Mouse (Mus musculus): Measurements from ENCODE around the gene Btbd35f10. TPM values are rescaled to one million over a fixed set of nuclear protein-coding genes. Genes with fewer than 3 reads are reported as not detected.

The Btbd35f10 gene
- not detected in 2 replicates for polyA plus RNA-seq (2021; fragmentation: Nextera tagmentation)
- long read RNA-seq, experiment 1: 0 reads
- long read RNA-seq, experiment 2: 0 reads

GRCm38 (mm10) chrX:3752785-3753184, at the start of gene Btbd35f10:
TSS of gene Btbd35f10 (minus strand) at chrX:3752885.

Other genes starting within 250 kb of the Btbd35f10 start
- not detected in 2 replicates for gene Btbd35f18, start 52.7 kb downstream of the Btbd35f10 start, polyA plus RNA-seq (2021; fragmentation: Nextera tagmentation)
- gene Btbd35f16, start 204.1 kb upstream of the Btbd35f10 start, polyA plus RNA-seq (2021; fragmentation: Nextera tagmentation): not detected in 2 replicates